Mouse (Mus musculus) CD4-positive, CD25-positive, alpha-beta regulatory T cell, adult 4 months (primary cell): ENCODE results near the gene Plg. TPM values are rescaled to one million over a fixed set of nuclear protein-coding genes. Genes with fewer than 3 reads are reported as not detected.

Experiments used
- ATAC-seq: one replicate; pipeline ENCODE4 v1.8.0; 2017
- polyA plus RNA-seq, 2 experiments: library from polyadenylated mRNA; unstranded; fragments of 100-300 nt; shearing (Covaris generic); gene quantifications; one replicate each; pipeline ENCODE4 v1.2.1; 2017

Plg gene
- polyA plus RNA-seq, 2 experiments from 2014 or later: not detected

DNA sequence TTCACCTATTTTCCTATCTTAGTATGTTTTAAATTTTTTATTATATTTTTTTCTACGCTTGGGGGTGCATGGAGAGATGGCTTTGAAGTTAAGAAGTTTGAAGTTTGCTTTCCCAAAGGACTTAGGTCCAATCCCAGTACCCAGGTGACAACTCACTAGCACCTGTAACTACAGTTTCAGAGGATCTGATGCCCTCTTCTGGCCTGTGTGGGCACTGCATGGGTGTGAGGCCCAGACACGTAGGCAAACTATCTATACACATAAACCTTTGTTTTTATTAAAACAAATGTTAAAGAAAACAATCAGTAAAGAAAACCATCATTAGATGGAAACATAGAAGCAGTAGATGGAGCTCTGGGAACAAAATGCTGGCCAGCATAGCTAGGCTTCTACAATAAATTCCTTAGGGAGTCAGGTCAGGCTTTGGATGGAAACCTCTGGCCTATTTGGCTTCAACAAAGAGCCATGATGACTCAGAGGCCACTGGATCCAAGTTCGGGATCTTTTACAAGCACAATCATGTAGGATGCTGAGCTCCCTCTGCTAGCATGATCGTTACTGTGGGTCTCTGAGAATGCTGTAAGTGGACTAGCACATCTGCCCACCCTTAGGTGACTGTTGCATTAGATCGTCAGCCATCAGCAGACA lies 76.9 kb downstream of the Plg start:
- ATAC-seq: no peak

DNA sequence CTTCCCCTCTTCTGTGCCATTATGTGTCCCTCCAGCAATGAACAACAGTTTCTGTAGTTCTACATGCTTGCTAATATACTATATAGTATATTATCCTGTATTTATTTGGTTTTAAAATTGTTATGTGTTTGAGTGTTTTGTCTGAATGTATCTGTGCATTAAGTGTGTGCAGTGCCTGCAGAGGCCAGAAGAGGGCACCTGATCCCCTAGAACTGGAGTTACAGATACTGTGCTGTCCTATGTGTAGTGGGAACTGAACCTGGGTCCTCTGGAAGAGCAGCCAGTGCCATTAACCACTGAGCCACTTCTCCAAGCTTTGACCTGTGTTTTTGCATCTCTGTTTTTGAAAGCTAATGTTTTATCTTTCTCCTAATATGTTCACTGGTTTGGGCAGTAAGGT lies 82.8 kb downstream of the Plg start:
- no peak for ATAC-seq

DNA sequence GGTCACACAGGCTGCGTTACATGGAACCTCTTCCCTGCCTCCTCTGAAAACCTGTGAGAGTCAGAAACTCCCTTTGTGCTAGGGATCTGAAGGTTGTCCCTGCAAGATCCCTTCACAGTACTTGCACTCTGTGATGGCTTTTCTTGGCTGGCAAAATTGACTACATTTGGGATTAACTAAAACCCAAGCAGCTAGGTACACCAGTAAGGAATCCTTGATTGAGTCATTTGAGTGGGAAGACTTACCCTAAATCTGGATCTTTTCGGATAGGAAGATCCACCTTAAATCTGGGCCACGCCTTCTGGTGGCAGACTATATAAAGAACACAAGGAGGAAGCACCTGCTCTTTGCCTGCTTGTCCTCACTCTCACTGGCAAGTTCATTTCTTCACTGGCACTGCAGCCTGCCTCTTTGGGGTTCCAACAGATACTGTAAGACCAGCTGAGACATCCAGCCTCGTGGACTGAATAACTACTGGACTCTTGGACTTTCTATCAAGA lies 88.1 kb downstream of the Plg start:
- no peak for ATAC-seq

DNA sequence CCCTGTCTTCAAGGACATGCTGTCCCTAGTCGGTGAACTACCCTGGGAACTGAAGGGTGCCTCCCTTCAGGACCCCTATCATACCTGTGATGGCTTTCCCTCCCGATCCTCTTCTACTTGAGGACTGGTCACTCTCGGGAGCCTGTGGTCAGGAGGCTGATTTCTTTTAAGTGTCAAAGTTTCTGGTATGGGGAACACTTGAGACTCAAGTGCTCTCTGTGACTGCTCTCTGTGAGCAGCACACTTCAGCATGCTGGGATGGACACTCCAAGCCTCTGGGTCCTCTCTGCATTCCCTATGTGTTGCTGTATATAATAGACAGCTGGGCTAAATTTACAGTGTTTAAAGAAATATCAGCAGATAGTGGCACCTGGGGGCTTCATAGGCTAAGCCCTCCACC lies 89.2 kb downstream of the Plg start:
- no peak for ATAC-seq

DNA sequence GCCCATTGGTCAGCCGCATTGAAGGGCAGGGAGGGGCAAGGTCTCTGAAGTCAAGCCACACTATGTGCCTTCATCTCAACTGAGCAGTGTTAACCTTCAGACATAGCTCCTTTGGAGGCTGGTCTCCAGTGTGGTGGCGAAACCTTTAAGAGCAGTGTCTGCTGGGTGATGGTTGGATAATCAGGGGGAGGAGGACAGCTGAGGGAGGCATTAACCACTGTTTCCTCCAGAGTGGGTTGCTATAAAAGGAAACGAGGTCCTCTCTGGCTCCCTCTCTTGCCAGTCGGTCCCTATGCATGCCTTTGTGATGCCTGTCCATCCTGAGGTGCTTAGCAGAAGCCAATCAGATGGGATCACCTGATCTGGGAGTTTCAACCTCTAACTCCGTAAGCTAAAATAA lies 90.3 kb downstream of the Plg start:
- ATAC-seq: no peak

Other genes with a start within 250 kb of the Plg start
- 10 to 100 TPM; 12.9 to 13.4 TPM for gene Map3k4, start 59.8 kb upstream of the Plg start, polyA plus RNA-seq
- gene Slc22a3, start 129.1 kb downstream of the Plg start, polyA plus RNA-seq: not detected
- gene Slc22a2, start 205.5 kb downstream of the Plg start, polyA plus RNA-seq: 1 to 10 TPM; 6.0 to 7.5 TPM